ENCODE assay signal across 9 mouse cellular contexts in the genomic region with DNA sequence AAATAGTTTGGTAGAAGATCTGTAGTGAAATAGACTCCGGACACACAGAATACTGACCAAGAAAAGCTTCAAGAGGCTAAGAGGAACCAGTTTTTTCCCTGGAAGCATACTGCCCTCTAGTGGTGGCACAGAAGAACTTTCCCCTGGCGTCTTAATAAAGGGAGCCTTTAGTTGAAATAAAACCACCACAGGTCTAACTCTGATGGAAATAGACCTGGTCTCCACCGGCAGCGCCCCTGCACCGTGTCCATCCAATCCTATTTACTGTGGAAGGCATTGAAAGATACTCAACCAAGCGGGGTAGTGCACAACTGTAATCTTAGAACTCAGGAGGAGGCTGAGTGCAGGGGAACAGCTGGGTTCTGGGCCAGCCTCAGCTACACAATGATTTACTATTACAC. TPM values are rescaled to one million over a fixed set of nuclear protein-coding genes. Genes with fewer than 3 reads are reported as not detected.
DNase-seq lines count a peak whose midpoint lies in the region; ATAC-seq and TF ChIP-seq lines count a peak whose summit lies in the region.
"Had no signal": no experiment of that assay in that cellular context is flagged by ENCODE, and none has a peak within 500 bp of the region (broad histone marks: within the 10 kb centered on the region; RNA-seq: fewer than 3 reads in every experiment).

No protein-coding gene starts in this region.

- no peaks in the 10 kb centered on the region for H3K27me3 ChIP-seq in midbrain, embryonic 11.5 days (ENCODE audit: control insufficient read depth, insufficient read depth, low read length)
- no peaks in the 10 kb centered on the region for H3K27me3 ChIP-seq in spleen, adult 2 months (ENCODE audit: control insufficient read depth, insufficient read depth, low read length)
- H3K27me3 ChIP-seq: liver, embryonic 13.5 days had no signal

- WGBS in large intestine, adult 2 months, result 8% methylated on average over 6 of the region's 6 CpGs
- 18% methylated on average over 6 of the region's 6 CpGs for WGBS in midbrain, embryonic 11.5 days
- 7% methylated on average over 6 of the region's 6 CpGs for WGBS in spleen, adult 2 months

- H3K4me2 ChIP-seq in midbrain, embryonic 11.5 days, result no peak overlapping the region
- H3K4me2 ChIP-seq: liver, embryonic 13.5 days had no signal

- peak; percentile 71 for ATAC-seq in midbrain, embryonic 11.5 days (ENCODE audit: low FRiP score)

- peak; percentile 16 for DNase-seq in gastrocnemius, postnatal 10 days
- DNase-seq in gastrocnemius, postnatal 4 days (ENCODE audit: low spot score in 2 of 2), result no peak
- peak; percentile 33 for DNase-seq in MN1 (ENCODE audit: low spot score)
- DNase-seq in cerebellum, postnatal 14 days, result peak; percentile 63 to 66
- DNase-seq in heart, postnatal 14 days, result peak; percentile 39 to 65
- DNase-seq in large intestine, adult 2 months (ENCODE audit: low read depth, low spot score), result peak; percentile 22
- DNase-seq in midbrain, embryonic 11.5 days (ENCODE audit: low spot score, missing footprints), result peak; percentile 89
- DNase-seq in spleen, adult 2 months (ENCODE audit: low read depth in 1 of 2, low spot score in 2 of 2), result peak; percentile 48 to 56
- DNase-seq: liver, embryonic 13.5 days had no signal

- H3K36me3 ChIP-seq in midbrain, embryonic 11.5 days (ENCODE audit: control insufficient read depth, insufficient read depth, low read length), result no peaks in the 10 kb centered on the region
- H3K36me3 ChIP-seq in spleen, adult 2 months (ENCODE audit: control insufficient read depth, insufficient read depth, low read length), result no peaks in the 10 kb centered on the region
- H3K36me3 ChIP-seq: liver, embryonic 13.5 days had no signal

- no peak overlapping the region for H3K27ac ChIP-seq in midbrain, embryonic 11.5 days (ENCODE audit: low read depth, low read length)
- no peak overlapping the region for H3K27ac ChIP-seq in spleen, adult 2 months (ENCODE audit: insufficient read depth, low read length)
- H3K27ac ChIP-seq: liver, embryonic 13.5 days had no signal

- TF ChIP-seq POLR2A in spleen, adult 2 months (IDR thresholded peaks at IDR 0.05; ENCODE audit: low read depth, low read length), result no peak

- no peaks in the 10 kb centered on the region for H3K4me1 ChIP-seq in midbrain, embryonic 11.5 days (ENCODE audit: control insufficient read depth, insufficient read depth, low read length)
- peaks cover 2% of the 10 kb centered on the region; the same call in 1 of the 2 replicates for H3K4me1 ChIP-seq in spleen, adult 2 months (ENCODE audit: control insufficient read depth, insufficient read depth, insufficient read length)
- H3K4me1 ChIP-seq: liver, embryonic 13.5 days had no signal

- peak; percentile 38; the same call in 1 of the 2 replicates for TF ChIP-seq CTCF in spleen, adult 2 months (IDR thresholded peaks at IDR 0.05; ENCODE audit: extremely low read depth, insufficient read depth, insufficient read length, insufficient replicate concordance)

- H3K9me3 ChIP-seq in midbrain, embryonic 11.5 days (ENCODE audit: control insufficient read depth, low read length), result no peaks in the 10 kb centered on the region
- H3K9me3 ChIP-seq: liver, embryonic 13.5 days had no signal

- no peak overlapping the region for H3K4me3 ChIP-seq in midbrain, embryonic 11.5 days (ENCODE audit: low read depth, low read length)
- no peak overlapping the region for H3K4me3 ChIP-seq in spleen, adult 2 months (ENCODE audit: extremely low read depth, insufficient read depth, insufficient read length)
- H3K4me3 ChIP-seq: liver, embryonic 13.5 days had no signal

- intact Hi-C loops in heart, postnatal 14 days (cut with DNase I), result loop anchor here (2.0 to 10.0 kb wide), 4 partner anchors 31 to 514 kb away; a partner anchor contains a TSS

- no peak overlapping the region for H3K9ac ChIP-seq in midbrain, embryonic 11.5 days (ENCODE audit: low read length)
- H3K9ac ChIP-seq: liver, embryonic 13.5 days had no signal

RNA-seq across cellular contexts. Expression of a gene that starts 19.7 kb away (rescaled TPM):
- not detected for total RNA-seq in gastrocnemius, postnatal 10 days (2021)
- total RNA-seq in gastrocnemius, postnatal 4 days (2021), result under 1 TPM; 0.34 to 0.54 TPM
- total RNA-seq in heart, postnatal 14 days (2021), result under 1 TPM; 0.17 to 0.22 TPM
- polyA plus RNA-seq in large intestine, adult 2 months (2012; rRNA removed), result not detected in 2 replicates
- not detected in 2 replicates for polyA plus RNA-seq in midbrain, embryonic 11.5 days (2014; fragmentation: Nextera tagmentation; extraction: Ambion mirVana)
- 0.11 TPM in 1 of 2 replicates, not detected in the other for polyA plus RNA-seq in spleen, adult 2 months (2012; rRNA removed)

RNA-seq across cellular contexts. Expression of a gene that starts 23.5 kb away (rescaled TPM):
- 1 to 10 TPM in 1 of 2 experiments, under 1 TPM in 1; 0.21 to 1.7 TPM for total RNA-seq in gastrocnemius, postnatal 10 days (2021)
- under 1 TPM; 0.31 to 0.44 TPM for total RNA-seq in gastrocnemius, postnatal 4 days (2021)
- total RNA-seq in heart, postnatal 14 days (2021), result under 1 TPM; 0.73 to 0.74 TPM
- 0.52 and 0.73 TPM in 2 replicates for polyA plus RNA-seq in large intestine, adult 2 months (2012; rRNA removed)
- 0.10 and 0.30 TPM in 2 replicates for polyA plus RNA-seq in midbrain, embryonic 11.5 days (2014; fragmentation: Nextera tagmentation; extraction: Ambion mirVana)
- 5.3 and 6.8 TPM in 2 replicates for polyA plus RNA-seq in spleen, adult 2 months (2012; rRNA removed)

RNA-seq across cellular contexts. Expression of a gene that starts 31.1 kb away (rescaled TPM):
- total RNA-seq in gastrocnemius, postnatal 10 days (2021), result under 1 TPM in 1 of 2 experiments, not detected in 1; 0.47 TPM
- under 1 TPM; 0.34 to 0.71 TPM for total RNA-seq in gastrocnemius, postnatal 4 days (2021)
- total RNA-seq in heart, postnatal 14 days (2021), result under 1 TPM; 0.33 to 1.00 TPM
- polyA plus RNA-seq in large intestine, adult 2 months (2012; rRNA removed), result 0.12 and 0.34 TPM in 2 replicates
- polyA plus RNA-seq in midbrain, embryonic 11.5 days (2014; fragmentation: Nextera tagmentation; extraction: Ambion mirVana), result 10.5 and 11.3 TPM in 2 replicates
- 5.5 and 9.6 TPM in 2 replicates for polyA plus RNA-seq in spleen, adult 2 months (2012; rRNA removed)

RNA-seq across cellular contexts. Expression of a gene that starts 34.4 kb away (rescaled TPM):
- total RNA-seq in gastrocnemius, postnatal 10 days (2021), result not detected
- not detected for total RNA-seq in gastrocnemius, postnatal 4 days (2021)
- not detected for total RNA-seq in heart, postnatal 14 days (2021)
- not detected in 2 replicates for polyA plus RNA-seq in large intestine, adult 2 months (2012; rRNA removed)
- polyA plus RNA-seq in midbrain, embryonic 11.5 days (2014; fragmentation: Nextera tagmentation; extraction: Ambion mirVana), result not detected in 2 replicates
- not detected in 2 replicates for polyA plus RNA-seq in spleen, adult 2 months (2012; rRNA removed)
- polyA plus RNA-seq: liver, embryonic 13.5 days had no signal

RNA-seq across cellular contexts. Expression of a gene that starts 42.7 kb away (rescaled TPM):
- total RNA-seq in gastrocnemius, postnatal 10 days (2021), result not detected
- total RNA-seq in gastrocnemius, postnatal 4 days (2021), result not detected
- under 1 TPM in 1 of 2 experiments, not detected in 1; 0.20 TPM for total RNA-seq in heart, postnatal 14 days (2021)
- 0.60 and 0.99 TPM in 2 replicates for polyA plus RNA-seq in large intestine, adult 2 months (2012; rRNA removed)
- polyA plus RNA-seq in midbrain, embryonic 11.5 days (2014; fragmentation: Nextera tagmentation; extraction: Ambion mirVana), result 0.23 and 0.26 TPM in 2 replicates
- polyA plus RNA-seq in spleen, adult 2 months (2012; rRNA removed), result 5.4 and 8.7 TPM in 2 replicates

Comparison
In these comparisons a context has a peak if more than half of its experiments do, and no peak if none do; other contexts are left out.
1. DNase-seq: peak in gastrocnemius, postnatal 10 days (single experiment), MN1 (single experiment), cerebellum, postnatal 14 days (2 of 2), heart, postnatal 14 days (2 of 2), large intestine, adult 2 months (single experiment), midbrain, embryonic 11.5 days (single experiment) and spleen, adult 2 months (2 of 2); none in gastrocnemius, postnatal 4 days (0 of 2).